Mouse (Mus musculus) midbrain, embryonic 15.5 days (tissue): ENCODE results near the gene Zkscan16. TPM values are rescaled to one million over a fixed set of nuclear protein-coding genes. Genes with fewer than 3 reads are reported as not detected.
A peak's percentile ranks its signal among the peaks of the same experiment; 100 is the strongest.

Source experiments
- ATAC-seq: fragments of 200-750 bp; cut with Nextera tagmentation; replicated peaks from 2 replicates; pipeline ENCODE4 v1.8.0; 2017; ENCODE audit warnings: moderate TSS enrichment
- H3K27ac ChIP-seq: fragments of 300-500 bp; sonication (generic); 2 replicates; pipeline ENCODE4 v1.5.1; 2015; ENCODE audit warnings: mild to moderate bottlenecking, inconsistent platforms
- H3K27me3 ChIP-seq: fragments of 300-500 bp; sonication (generic); replicated peaks from 2 replicates; pipeline ENCODE4 v1.6.1; 2015; ENCODE audit warnings: inconsistent platforms
- H3K36me3 ChIP-seq: fragments of 300-500 bp; sonication (generic); replicated peaks from 2 replicates; pipeline ENCODE4 v1.6.1; 2015; ENCODE audit warnings: inconsistent platforms
- H3K4me1 ChIP-seq: fragments of 300-500 bp; sonication (generic); 2 replicates; pipeline ENCODE4 v1.6.1; 2015; ENCODE audit warnings: inconsistent platforms
- H3K4me2 ChIP-seq: fragments of 300-500 bp; sonication (generic); 2 replicates; pipeline ENCODE4 v1.6.1; 2015; ENCODE audit warnings: inconsistent platforms, mild to moderate bottlenecking, moderate library complexity
- H3K4me3 ChIP-seq: fragments of 300-500 bp; sonication (generic); 2 replicates; pipeline ENCODE4 v1.5.1; 2015; ENCODE audit warnings: mild to moderate bottlenecking, inconsistent platforms
- H3K9ac ChIP-seq: fragments of 300-500 bp; sonication (generic); 2 replicates; pipeline ENCODE4 v1.6.1; 2015; ENCODE audit warnings: mild to moderate bottlenecking, inconsistent platforms
- H3K9me3 ChIP-seq: fragments of 300-500 bp; sonication (generic); 2 replicates; pipeline ENCODE4 v1.6.1; 2016; ENCODE audit warnings: inconsistent platforms
- WGBS: fragments of 180-500 bp; shearing (Covaris S2); methylation state at CpG from one replicate; pipeline ENCODE4 v1.1.7; 2015; ENCODE audit warnings: mixed read lengths; 5-methylcytosine and 5-hydroxymethylcytosine counted together
- polyA plus RNA-seq: library from polyadenylated mRNA; unstranded; fragments of >200 nt; fragmentation: Nextera tagmentation; extraction: Ambion mirVana; gene quantifications from 2 replicates; pipeline ENCODE4 v1.2.1, GENCODE M21; 2015

Gene Zkscan16
- polyA plus RNA-seq, result 1.8 and 2.7 TPM in 2 replicates

DNA sequence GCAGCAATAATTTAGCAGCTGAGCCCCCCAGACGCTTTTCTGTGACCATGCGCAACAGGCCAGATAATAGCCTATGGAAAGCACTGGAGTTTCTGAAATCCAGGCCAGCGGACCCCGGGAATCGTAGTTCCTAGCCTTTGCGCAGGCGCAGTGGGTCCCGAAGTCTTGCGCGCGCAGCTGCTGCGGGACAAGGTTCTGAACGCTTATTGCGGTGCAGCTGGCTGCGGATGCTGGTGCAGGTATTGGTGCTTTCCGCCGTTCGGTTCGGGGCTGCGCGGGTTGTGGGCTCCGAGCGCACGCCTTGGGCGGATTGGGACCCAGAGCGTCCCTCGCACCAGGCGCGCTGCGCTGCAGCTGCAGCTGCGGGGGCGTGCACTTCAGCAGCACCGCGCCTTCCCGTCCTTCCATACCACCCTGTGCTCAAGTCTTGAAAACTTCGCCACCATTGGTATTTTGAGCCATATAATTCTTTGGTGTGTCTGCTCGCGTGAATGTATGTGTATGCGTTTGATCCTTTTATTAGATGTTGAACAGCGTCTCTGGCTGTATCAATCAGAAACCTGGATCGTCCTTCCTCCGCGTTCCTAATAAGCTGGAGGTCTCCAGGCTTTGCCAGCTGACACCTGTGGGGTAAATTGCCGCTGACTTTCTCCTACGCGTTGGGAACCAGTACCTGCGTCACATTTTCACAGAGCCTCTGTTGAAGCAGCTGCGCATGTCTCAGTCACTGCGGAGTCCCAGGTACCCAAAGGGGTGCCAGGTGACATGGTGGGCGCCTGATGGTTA lies at the start of gene Zkscan16:
Gene Zkscan16, plus strand, starts transcription at position 209 of the 786 bp plus-strand sequence.
- Histone ChIP-seq H3K36me3 (no peaks in the 10 kb centered on the region), H3K9me3 (no peaks in the 10 kb centered on the region), H3K27me3 (no peaks in the 10 kb centered on the region), H3K4me1 (peaks cover 19% of the 10 kb centered on the region), H3K4me3 (peak within 1 kb of the TSS; percentile 81), H3K4me2 (peak within 1 kb of the TSS; percentile 77), H3K27ac (peak within 1 kb of the TSS; percentile 83), H3K9ac (peak within 1 kb of the TSS; percentile 65)
- ATAC-seq, result peak; percentile 93
- 1% methylated on average over 50 of the region's 50 CpGs for WGBS

DNA sequence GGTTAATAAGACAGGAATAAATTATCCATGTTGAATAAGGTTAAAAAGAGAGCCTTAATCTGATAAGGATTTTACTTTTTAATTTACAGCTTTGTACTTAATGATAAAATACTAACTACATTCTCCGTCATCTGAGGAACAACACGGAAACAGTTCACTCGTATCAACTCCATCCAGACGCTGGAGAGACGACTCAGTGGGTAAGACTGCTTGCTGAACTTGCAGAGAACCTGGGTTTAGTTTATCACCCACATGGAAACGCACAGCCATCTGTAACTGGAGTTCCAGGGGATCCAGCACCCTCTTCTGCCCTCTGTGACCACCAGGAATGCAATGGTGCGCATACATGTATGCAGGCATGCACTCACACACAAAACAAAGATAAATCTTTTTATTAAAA lies 49.0 kb upstream of the Zkscan16 start:
- no peak for ATAC-seq
- Histone ChIP-seq H3K27ac (no peak overlapping the region), H3K4me3 (no peak overlapping the region), H3K9ac (no peak overlapping the region), H3K27me3 (no peaks in the 10 kb centered on the region), H3K36me3 (no peaks in the 10 kb centered on the region), H3K4me1 (no peaks in the 10 kb centered on the region), H3K9me3 (no peaks in the 10 kb centered on the region), H3K4me2 (no peak overlapping the region)
- WGBS, result 90% methylated on average over 7 of the region's 7 CpGs

DNA sequence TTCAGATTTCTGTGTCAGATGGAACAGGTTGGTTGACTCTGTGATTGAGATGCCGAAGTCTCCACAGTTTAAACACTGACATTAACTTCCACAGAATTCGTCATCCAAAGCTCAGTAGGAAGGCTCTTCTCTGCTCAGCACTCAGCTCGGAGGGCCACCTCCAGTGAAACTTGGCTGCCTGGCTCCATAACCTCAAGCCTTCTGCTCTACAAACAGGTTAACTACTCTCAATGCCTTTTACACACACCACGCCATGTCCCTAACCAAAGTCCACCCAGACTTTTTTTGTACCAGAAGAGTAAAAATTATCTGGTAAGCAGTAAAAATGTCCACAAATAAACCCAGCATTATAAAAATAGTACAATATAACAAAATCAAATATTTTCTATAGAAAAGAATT lies 46.0 kb upstream of the Zkscan16 start:
- Histone ChIP-seq H3K4me3 (no peak overlapping the region), H3K9me3 (no peaks in the 10 kb centered on the region), H3K36me3 (no peaks in the 10 kb centered on the region), H3K27me3 (no peaks in the 10 kb centered on the region), H3K4me2 (no peak overlapping the region), H3K4me1 (no peaks in the 10 kb centered on the region), H3K27ac (no peak overlapping the region), H3K9ac (no peak overlapping the region)
- ATAC-seq, result no peak
- 82% methylated on average over 4 of the region's 4 CpGs for WGBS

DNA sequence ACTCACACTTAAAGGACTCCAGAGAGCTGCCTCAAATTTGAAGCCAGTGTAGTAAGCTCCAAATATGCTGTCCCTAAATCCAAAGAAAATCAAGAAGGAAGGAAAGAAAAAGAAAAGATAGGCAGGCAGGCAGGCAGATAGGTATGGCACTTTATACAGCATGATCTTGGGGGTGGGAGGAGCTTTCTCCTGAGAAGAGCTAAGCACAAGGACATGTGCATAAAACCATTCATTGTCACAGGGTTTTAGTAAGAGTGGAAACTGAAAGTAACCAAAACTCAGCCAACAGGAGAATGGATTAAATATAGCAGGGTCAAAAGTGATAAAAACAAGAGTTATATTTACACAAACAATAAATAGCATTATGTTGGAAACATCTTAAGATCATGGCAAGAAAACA lies 45.1 kb upstream of the Zkscan16 start:
- Histone ChIP-seq H3K27ac (no peak overlapping the region), H3K4me1 (no peaks in the 10 kb centered on the region), H3K9ac (no peak overlapping the region), H3K27me3 (no peaks in the 10 kb centered on the region), H3K4me2 (no peak overlapping the region), H3K36me3 (no peaks in the 10 kb centered on the region), H3K9me3 (no peaks in the 10 kb centered on the region), H3K4me3 (no peak overlapping the region)
- no peak for ATAC-seq

DNA sequence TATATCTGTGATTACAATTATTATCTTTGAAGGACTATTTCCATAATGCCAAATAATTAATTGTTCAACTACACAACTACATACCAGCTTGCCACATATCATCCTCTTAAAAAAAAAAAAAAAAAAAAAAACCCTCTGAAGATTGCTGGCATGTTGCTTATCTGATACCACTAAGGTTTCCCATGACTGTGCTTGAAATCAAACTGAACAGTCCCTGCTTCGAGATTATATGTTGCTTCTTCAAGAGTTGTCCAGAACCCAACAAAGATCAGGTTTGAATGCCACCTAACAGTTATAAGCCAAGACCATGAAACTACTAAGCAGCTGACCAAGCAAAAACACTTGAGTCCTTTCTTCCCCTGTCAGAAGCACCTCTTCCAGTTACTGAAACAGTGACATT lies 36.0 kb upstream of the Zkscan16 start:
- 84% methylated on average over 1 of the region's 1 CpGs for WGBS
- ATAC-seq, result no peak
- H3K4me1 ChIP-seq, result peaks cover 7% of the 10 kb centered on the region
- no peaks in the 10 kb centered on the region for H3K9me3 ChIP-seq
- H3K27ac ChIP-seq, result no peak overlapping the region
- no peaks in the 10 kb centered on the region for H3K27me3 ChIP-seq
- H3K36me3 ChIP-seq, result no peaks in the 10 kb centered on the region
- no peak overlapping the region for H3K9ac ChIP-seq
- no peak overlapping the region for H3K4me2 ChIP-seq
- no peak overlapping the region for H3K4me3 ChIP-seq

DNA sequence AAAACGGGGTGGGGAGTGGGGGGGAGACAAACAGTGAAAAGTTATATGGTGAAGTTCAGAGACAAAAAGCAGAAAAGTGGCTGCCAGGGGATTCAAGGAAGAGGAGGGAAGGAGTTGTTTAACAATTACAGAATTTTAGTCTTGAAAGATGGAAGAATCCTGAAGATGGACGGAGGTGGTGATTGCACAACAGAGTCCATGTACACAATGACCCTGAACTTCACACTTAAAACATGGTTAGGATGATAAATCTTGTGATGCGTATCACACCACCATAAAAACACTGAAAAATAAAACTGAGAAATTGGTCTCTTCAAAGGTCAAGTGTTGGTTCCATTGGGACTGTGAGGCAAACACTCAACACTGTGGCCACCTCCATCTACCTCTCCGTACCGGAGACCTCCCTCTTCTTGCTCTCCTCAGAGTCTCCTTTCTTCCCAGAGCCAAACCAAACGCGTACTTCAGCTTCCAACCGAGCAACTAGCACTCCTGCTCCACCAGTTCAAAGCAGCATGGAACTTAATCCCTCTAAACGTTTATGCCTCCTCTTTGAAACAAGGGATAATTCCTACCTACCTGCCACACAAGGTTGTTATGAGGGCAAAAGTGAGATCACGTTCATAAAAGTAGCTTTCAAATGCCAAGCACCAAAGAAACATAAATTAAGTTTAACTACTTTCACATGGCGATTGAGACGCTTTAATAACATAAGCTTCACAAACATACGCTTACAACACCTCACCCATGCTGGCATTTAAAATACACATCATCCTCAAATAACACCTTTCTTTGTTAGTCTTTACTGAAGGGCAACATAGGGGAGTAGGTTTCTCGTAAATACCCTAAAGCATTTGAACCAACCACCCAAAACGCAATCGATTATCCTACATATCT lies 33.0 kb upstream of the Zkscan16 start:
- Histone ChIP-seq H3K9me3 (no peaks in the 10 kb centered on the region), H3K4me2 (peak overlapping the region; percentile 65), H3K9ac (peak overlapping the region; percentile 99; the same call in 1 of the 2 replicates), H3K36me3 (no peaks in the 10 kb centered on the region), H3K27me3 (no peaks in the 10 kb centered on the region), H3K4me1 (peaks cover 14% of the 10 kb centered on the region), H3K27ac (peak overlapping the region; percentile 100), H3K4me3 (peak overlapping the region; percentile 91)
- WGBS, result 33% methylated on average over 16 of the region's 16 CpGs
- no peak for ATAC-seq

DNA sequence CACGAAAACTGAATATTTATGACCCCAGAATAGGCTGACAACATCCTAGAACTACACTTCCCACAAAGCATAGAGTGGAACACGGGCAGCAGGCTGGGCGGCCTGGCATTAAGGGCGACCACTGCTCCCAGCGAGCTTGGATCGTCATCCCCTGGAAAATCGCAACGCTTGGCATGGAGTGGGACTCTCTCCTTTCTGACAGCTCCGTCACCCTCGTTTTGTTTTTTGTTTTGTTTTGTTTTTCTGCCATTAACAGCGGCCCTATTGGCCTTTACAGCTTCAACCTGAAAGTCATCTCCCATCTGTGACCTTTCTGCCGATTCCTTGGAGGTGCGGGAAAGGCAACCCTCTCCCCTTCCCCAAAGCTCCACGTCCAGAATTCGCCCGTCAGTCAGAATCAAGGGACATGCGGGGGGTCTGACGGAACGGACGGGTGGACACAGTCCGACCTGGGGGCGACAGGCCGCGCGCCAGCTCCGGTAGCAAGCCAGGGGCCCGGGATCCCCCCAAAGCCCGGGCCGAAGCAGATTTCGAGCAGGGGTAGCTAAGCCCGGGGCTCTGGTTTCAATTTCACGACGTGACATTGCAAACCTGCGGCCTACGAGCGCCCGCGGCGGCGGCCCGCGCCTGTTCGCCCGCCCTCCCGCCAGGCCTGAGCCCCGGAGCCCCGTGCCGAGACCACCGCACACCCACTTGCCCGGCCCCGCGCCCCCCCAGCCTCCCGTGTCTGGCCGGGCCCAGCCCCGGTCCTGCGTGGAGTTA lies 32.2 kb upstream of the Zkscan16 start:
- Histone ChIP-seq H3K9me3 (no peaks in the 10 kb centered on the region), H3K36me3 (no peaks in the 10 kb centered on the region), H3K27ac (peak overlapping the region; percentile 100), H3K4me2 (peak overlapping the region; percentile 65), H3K4me3 (peak overlapping the region; percentile 91), H3K27me3 (no peaks in the 10 kb centered on the region), H3K9ac (peak overlapping the region; percentile 99), H3K4me1 (peaks cover 14% of the 10 kb centered on the region)
- WGBS, result under 1% methylated on average over 53 of the region's 56 CpGs
- ATAC-seq, result peak; percentile 81

DNA sequence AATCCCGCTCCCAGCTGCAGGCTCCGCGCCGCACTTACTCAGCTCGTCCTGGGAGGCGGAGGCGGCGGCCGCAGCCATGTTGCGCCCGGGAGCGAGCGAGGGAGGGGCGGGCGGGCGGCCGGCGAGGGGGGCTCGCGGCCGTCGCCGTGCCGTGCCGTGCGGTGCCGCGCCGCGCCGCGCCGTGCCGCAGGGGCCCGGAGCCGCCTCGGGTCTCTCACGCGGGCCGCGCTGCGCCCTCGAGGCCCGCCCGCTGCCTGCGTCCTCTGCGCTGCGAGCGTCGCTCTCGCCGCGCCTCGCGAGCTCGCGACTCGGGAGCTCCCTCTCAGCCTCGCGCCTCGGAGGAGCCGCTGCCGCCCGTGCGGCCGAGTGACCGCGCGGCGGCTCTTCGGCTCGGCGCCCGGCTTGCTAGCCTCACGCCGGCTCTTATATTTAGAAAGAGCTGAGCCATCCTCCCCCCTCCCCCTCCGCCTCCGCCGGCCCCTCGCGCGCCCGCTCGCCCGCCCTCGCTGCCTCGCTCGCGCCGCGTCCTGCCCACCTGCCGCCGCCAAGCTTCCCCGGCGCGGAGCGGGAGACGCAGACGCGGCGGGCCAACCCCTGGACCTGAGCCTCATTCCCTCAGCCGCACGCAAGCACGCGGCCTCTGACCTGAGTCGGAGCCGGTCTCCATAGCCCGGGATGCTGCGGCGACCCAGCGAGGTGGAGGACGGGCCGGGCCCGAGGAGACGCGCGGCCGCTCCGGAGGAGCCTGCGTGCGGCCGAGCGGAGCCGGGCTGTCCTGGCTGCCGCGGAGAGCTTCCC lies 31.4 kb upstream of the Zkscan16 start:
- peak; percentile 88 for ATAC-seq
- Histone ChIP-seq H3K27me3 (no peaks in the 10 kb centered on the region), H3K4me2 (peak overlapping the region; percentile 65), H3K36me3 (no peaks in the 10 kb centered on the region), H3K9ac (peak overlapping the region; percentile 99), H3K9me3 (no peaks in the 10 kb centered on the region), H3K27ac (peak overlapping the region; percentile 100), H3K4me1 (peaks cover 14% of the 10 kb centered on the region), H3K4me3 (peak overlapping the region; percentile 91)
- under 1% methylated on average over 122 of the region's 126 CpGs for WGBS

DNA sequence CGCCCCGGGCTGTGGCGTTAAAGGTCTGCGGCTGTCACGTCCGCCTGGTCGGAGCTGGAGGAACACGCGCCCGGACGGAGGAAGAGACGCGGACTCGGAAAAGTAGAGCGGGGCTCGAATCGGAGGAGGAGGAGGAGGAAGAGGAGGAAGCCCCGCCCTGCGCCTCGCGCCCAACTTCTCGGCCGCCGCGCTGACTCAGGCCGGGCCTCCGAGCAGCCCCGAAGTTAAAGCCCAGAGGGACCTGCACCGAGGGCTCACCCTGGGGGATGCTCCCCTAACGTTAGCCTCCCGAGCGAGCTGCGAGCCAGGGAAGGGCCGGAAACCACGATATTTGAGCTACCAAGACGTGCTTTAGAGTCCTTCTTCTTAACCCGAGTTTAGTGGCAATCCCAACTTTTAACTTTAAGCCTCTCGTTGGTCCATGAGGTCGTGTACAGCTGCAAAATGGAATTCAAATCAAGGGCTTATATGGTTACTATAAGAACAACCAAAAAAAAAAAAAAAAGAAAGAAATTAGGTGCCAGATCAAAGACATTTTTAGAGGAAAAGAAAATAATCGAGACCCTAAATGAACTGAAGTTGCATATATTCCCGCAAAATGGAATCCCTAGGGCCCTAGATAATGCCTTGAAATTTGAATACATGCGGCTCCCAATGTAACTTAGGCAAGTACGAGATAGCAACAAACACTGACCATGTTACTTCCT lies 30.6 kb upstream of the Zkscan16 start, which contains the start of gene Ecpas:
Gene Ecpas, minus strand, starts transcription at position 121 of the 707 bp plus-strand sequence.
- Histone ChIP-seq H3K36me3 (no peaks in the 10 kb centered on the region), H3K4me1 (peaks cover 14% of the 10 kb centered on the region), H3K9ac (peak within 1 kb of the TSS; percentile 99), H3K4me3 (peak within 1 kb of the TSS; percentile 91), H3K4me2 (peak within 1 kb of the TSS; percentile 65), H3K27ac (peak within 1 kb of the TSS; percentile 100), H3K9me3 (no peaks in the 10 kb centered on the region), H3K27me3 (no peaks in the 10 kb centered on the region)
- peak; percentile 43; the same call in 1 of the 2 replicates for ATAC-seq
- 3% methylated on average over 43 of the region's 43 CpGs for WGBS

DNA sequence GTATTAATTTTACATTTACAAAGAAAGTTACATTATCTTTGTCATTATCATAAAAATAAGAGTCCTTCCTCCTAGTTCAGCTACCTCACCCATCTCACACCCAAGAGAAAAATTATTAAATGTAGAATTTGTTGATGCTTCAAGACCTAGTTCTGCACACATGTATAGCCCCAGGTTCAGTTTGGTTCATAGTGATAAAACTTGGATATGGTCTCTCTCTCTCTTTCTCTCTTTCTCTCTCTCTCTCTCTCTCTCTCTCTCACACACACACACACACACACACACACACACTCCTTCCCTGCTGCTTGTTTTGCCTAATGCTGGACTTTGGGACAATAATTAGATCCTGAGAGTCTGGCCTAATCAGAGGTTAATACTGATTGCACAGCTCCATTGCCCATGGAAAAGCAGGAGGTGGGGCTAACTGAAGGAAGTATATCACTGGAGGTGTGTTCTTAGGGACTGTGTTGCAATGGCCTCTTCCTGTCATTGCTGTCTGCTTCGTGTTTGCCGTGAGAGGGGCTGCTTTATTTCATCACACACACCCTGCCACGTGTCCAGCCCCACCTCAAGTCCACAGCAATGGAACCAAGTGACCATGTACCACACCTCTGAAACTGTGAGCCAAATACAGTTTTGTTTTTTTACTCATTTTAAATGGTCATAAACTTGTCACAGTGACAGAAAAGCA lies 29.9 kb upstream of the Zkscan16 start:
- Histone ChIP-seq H3K9me3 (no peaks in the 10 kb centered on the region), H3K27ac (peak overlapping the region; percentile 100; the same call in 1 of the 2 replicates), H3K9ac (no peak overlapping the region), H3K4me3 (peak overlapping the region; percentile 91), H3K27me3 (no peaks in the 10 kb centered on the region), H3K36me3 (no peaks in the 10 kb centered on the region), H3K4me2 (peak overlapping the region; percentile 65), H3K4me1 (peaks cover 14% of the 10 kb centered on the region)
- ATAC-seq, result no peak
- WGBS, result 40% methylated on average over 3 of the region's 3 CpGs
